Mouse (Mus musculus) Patski (cell line): ENCODE measurements at regions not wholly inside any gene's neighbourhood (a gene's known extent, or its start where the extent isn't known, plus 50 kb on each side); places are given as distances from the start of the nearest gene placed in this dataset.

Experiments
- ATAC-seq: fragments of 100-300 bp; one replicate; pipeline ENCODE4 v1.8.0; 2021
- CTCF ChIA-PET: fragments of 350-600 bp; sonication (Branson Sonifier 250); formaldehyde crosslinking; loops from one replicate; lab custom pipeline; 2022; ENCODE audit warnings: inconsistent platforms; lab: Charles Lee
- POLR2A ChIA-PET: fragments of 350-600 bp; sonication (Branson Sonifier 250); formaldehyde crosslinking; loops from one replicate; lab custom pipeline; 2022; ENCODE audit warnings: antibody characterized with exemption, inconsistent platforms; lab: Charles Lee
- DNase-seq: peaks from one replicate; pipeline ENCODE4 v3.0.0-alpha.2; 2011; ENCODE audit warnings: low read depth, low spot score
- H3K27me3 ChIP-seq: fragments of 371-371 bp; one replicate; pipeline ENCODE4 v1.5.1; 2021
- CTCF ChIP-seq: fragments of 100-300 bp; IDR thresholded peaks from one replicate; pipeline ENCODE4 v1.5.1; 2021
- in situ Hi-C: fragments of 300-500 bp; cut with MboI; formaldehyde crosslinking; loops from 3 replicates; pipeline ENCODE4 v1.11.1; 2018; ENCODE audit warnings: low pct_unique_long_range_greater_than_20kb, mixed read lengths

DNA sequence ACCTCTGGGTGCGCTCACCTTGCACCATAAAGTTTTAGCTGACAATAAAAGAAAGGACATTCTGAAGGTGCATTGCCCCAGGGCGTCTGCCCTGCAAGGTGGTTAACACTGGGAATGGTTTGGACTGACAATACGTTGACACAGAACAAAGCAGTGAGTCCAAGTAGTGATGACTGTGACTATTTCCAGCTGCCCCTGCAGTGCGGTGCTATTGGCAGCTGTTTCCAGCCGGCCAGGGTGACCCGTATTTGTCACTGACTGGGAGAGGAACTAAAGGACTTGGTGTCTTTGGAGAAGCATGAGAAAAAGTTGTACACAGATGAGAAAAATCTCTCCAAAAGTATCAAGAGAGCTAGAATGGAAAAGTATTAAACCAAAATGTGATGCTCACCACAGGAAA, 52.0 kb upstream of the Vtcn1 start:
- no peak for ATAC-seq
- DNase-seq, result no peak
- no peaks in the 10 kb centered on the region for H3K27me3 ChIP-seq
- ChIA-PET POLR2A (no interaction called here), CTCF (interaction anchor here (1.0 kb wide), 1 partner anchor 22 kb away, joined by 3 read pairs; no protein-coding TSS in a partner anchor)
- TF ChIP-seq CTCF, result no peak
- in situ Hi-C loops, result loop anchor here (5.0 to 10.0 kb wide), 2 partner anchors 134 to 522 kb away; no protein-coding TSS in a partner anchor

DNA sequence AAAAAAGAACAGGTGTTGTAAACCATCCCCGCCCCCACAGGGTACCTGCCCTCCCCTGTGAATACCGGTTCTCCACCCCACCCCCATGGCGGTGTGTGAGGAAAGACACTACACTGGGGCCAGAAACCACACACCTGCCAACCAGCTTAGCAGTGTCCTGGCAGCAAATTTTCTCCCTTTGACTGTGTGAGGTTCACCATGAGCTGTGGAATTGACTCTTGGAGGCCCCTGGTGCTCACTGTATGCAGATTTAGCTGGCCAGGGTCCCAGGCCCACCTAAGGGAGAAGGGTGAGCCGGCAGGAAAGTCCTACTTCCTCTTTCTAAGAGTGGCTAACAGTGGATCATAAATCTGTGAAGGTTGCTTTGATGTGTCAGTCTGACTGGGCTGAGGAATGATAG, 53.9 kb upstream of the Vtcn1 start:
- POLR2A ChIA-PET, result no interaction called here
- ATAC-seq, result no peak
- in situ Hi-C loops, result loop anchor here (5.0 to 10.0 kb wide), 2 partner anchors 136 to 523 kb away; no protein-coding TSS in a partner anchor
- no peak for TF ChIP-seq CTCF
- no peak for DNase-seq
- no peaks in the 10 kb centered on the region for H3K27me3 ChIP-seq
- CTCF ChIA-PET, result interaction anchor here (1.1 to 1.3 kb wide), 2 partner anchors 9 to 17 kb away, joined by 3 read pairs; no protein-coding TSS in a partner anchor

DNA sequence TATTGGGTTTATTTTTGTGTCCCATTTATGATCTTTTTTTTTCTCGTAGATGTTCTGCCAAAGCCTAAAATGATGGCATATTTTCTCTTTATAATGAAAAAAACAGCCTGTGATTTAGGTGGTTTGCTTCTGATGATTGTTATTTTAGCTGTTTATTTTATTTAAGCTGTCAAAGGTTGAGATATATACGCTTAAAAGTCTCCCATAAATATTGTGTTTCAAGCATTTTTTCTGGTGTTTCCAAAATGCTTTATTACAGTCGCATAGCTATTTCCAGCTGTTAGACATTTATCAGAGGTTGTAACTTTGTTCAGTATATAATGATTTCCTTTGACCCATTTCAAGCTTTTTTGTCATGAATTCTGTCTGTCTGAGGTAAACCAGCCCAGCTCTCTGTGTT, 54.4 kb upstream of the Vtcn1 start:
- ChIA-PET CTCF (interaction anchor here (1.1 to 1.3 kb wide), 3 partner anchors 8 to 64 kb away, joined by 3 read pairs; no protein-coding TSS in a partner anchor), POLR2A (no interaction called here)
- no peaks in the 10 kb centered on the region for H3K27me3 ChIP-seq
- DNase-seq (no peak), ATAC-seq (no peak)
- in situ Hi-C loops, result loop anchor here (5.0 to 10.0 kb wide), 2 partner anchors 136 to 524 kb away; no protein-coding TSS in a partner anchor
- no peak for TF ChIP-seq CTCF

DNA sequence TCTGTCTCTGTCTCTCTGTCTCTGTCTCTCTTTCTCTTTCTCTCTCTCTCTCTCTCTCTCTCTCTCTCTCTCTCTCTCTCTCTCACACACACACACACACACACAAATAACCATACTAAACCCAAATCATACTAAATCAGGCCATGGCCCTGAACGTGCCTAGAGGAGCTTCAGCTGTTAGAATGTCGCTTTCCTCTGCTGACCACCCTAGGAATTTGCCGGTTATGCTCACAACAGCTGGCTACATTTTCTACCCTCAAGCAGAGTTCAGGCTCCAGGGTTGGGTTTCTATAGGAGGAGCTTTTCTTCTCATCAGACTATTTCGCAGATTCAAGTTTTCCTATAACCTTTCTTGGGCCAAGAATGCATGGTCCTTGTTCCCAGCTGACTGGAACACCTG, 56.1 kb upstream of the Vtcn1 start:
- CTCF ChIA-PET, result interaction anchor here (0.9 to 2.3 kb wide), 12 partner anchors 8 to 181 kb away, joined by 3 to 12 read pairs (median 6); no protein-coding TSS in a partner anchor
- POLR2A ChIA-PET, result interaction anchor here (0.6 to 1.2 kb wide), 2 partner anchors 41 to 198 kb away, joined by 5 read pairs; no protein-coding TSS in a partner anchor
- no peaks in the 10 kb centered on the region for H3K27me3 ChIP-seq
- DNase-seq (no peak), ATAC-seq (no peak)
- in situ Hi-C loops, result no loop called here
- no peak for TF ChIP-seq CTCF

DNA sequence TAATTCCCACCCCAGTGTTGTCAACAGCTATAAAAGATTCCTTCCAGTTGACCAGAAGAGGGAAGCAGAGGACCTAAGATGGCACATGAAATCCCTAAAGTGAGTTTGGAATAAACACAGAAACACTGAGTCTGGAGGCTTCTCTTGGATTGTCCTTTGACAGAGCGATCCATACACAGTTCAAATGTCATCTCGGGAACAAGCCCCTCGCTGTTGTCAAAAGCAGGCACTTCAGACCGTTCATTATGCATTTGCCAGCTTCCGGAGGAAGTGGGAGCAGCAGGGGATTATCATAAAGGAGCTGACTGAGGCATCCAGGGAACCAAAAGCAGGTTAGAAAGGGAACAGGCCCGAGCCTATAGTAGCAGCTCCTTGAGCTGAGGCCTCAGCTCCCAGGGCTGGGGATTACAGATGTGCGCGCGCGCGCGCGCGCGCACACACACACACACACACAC, 57.1 kb upstream of the Vtcn1 start:
- ATAC-seq (no peak), DNase-seq (peak; percentile 46)
- ChIA-PET CTCF (interaction anchor here (0.6 to 2.3 kb wide), 33 partner anchors 9 to 1044 kb away, joined by 3 to 12 read pairs (median 4); partner anchors contain the start of gene Vtcn1), POLR2A (interaction anchor here (0.6 to 1.2 kb wide), 2 partner anchors 42 to 199 kb away, joined by 5 read pairs; no protein-coding TSS in a partner anchor)
- in situ Hi-C loops, result no loop called here
- H3K27me3 ChIP-seq, result no peaks in the 10 kb centered on the region
- peak; percentile 84 for TF ChIP-seq CTCF

DNA sequence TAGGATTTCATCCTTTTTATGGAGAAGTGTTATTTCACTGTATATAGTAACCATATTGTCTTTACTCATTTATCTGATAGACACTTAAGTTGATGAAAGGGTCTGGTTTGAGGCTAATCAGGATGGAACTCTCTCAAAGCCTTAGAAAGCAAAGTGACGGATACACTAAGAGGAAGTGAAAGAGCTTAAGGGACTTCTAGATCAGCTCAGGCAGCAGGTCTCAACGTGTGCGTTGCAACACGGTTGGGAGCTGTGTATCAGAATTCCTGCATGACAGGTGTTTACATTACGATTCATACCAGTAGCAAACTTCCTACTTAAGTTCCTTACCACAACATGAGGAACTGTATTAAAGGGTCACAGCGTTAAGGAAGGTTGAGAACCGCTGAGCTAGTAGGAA, 59.9 kb upstream of the Vtcn1 start:
- no peak for TF ChIP-seq CTCF
- CTCF ChIA-PET, result interaction anchor here (1.4 to 2.0 kb wide), 2 partner anchors 11 to 142 kb away, joined by 6 to 10 read pairs; no protein-coding TSS in a partner anchor
- POLR2A ChIA-PET, result no interaction called here
- in situ Hi-C loops, result no loop called here
- DNase-seq, result no peak
- H3K27me3 ChIP-seq, result peaks cover 6% of the 10 kb centered on the region
- ATAC-seq, result no peak

DNA sequence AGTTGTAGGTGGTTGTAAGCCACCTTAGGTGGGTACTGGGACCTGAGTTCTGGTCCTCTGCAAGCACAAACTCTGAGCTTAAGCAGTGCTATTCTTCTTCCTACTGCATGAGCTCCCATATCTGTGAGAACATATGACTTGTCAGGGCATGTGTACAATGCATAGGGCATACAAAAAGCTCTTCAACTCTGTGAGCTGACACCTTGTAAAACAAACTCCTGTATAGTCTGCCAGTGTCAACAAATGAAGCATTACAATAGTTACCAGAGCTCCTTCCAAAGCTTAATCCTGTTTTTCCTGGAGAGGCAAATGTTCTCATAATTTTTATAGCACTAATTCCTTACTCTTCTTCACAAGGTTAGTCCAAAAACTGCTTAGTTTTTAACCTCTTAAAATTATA, 62.4 kb upstream of the Vtcn1 start:
- no peak for ATAC-seq
- in situ Hi-C loops, result no loop called here
- CTCF ChIA-PET, result interaction anchor here (0.7 to 1.2 kb wide), 3 partner anchors 8 to 73 kb away, joined by 3 to 4 read pairs (median 3); no protein-coding TSS in a partner anchor
- DNase-seq, result no peak
- POLR2A ChIA-PET, result interaction anchor here (0.6 to 1.0 kb wide), 2 partner anchors 10 to 11 kb away, joined by 3 to 5 read pairs; no protein-coding TSS in a partner anchor
- H3K27me3 ChIP-seq, result peaks cover 9% of the 10 kb centered on the region
- TF ChIP-seq CTCF, result no peak

DNA sequence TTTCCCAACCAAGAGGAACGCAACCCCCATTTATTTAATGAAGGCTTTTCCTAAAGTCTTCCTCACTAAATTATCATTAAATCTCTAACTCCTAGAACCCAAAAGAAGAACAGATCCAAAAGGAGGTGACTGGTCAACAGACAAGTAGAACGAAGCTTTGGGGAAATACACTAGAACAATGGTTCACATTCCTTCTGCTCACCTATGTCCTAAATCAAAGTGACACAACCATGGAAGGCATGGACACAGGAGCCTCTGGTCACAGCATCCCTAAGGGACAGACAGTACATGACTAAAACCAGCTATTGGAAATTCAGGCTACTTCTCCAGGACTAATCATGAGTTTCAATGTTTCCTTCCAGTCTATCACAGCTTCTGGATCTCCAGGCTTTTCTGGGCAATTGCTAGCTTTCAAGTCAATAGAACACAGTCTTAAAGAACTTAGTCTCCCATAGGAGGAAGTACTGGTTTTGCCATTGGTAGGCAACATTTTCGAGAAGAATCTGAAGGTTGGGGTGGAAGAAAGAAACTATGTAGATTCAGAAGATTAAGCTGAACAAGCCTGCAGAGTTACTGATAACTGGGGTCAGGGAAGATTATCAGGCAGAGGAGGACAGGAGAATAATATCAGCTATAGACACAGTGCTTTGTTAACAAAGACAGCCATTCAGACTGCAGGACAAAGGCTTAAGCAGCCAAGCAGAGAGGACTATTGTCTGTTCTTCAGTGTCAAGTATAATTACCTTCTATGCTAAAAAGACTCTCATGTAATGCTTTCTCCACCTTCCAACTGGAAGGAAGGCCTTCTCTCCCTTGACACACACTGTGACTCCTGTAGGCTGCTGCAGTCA, 65.9 kb upstream of the Vtcn1 start:
- no peak for ATAC-seq
- CTCF ChIA-PET, result interaction anchor here (0.9 to 1.7 kb wide), 4 partner anchors 9 to 159 kb away, joined by 3 to 6 read pairs (median 4); no protein-coding TSS in a partner anchor
- in situ Hi-C loops, result no loop called here

DNA sequence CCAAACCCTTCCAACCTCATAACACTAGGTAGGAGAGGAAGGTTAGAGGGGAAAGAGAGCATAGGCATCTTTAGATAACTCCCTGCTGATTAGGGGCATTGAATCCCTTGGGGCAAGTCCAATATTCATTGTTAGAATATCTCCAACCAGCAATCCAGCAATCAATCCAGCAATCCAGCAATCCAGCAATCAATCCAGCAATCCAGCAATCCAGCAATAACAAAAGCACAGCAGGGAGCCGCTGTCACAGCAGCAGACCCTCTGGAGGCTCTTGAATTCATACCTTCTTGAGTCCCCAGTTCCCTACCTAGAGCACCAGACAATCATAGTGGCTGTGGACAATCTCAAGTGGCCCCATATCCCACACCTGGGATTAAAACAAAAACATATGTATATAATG, 69.4 kb upstream of the Man1a2 start:
- in situ Hi-C loops, result no loop called here
- CTCF ChIA-PET, result no interaction called here
- H3K27me3 ChIP-seq, result peaks cover 2% of the 10 kb centered on the region
- no peak for ATAC-seq
- POLR2A ChIA-PET, result no interaction called here
- no peak for DNase-seq
- no peak for TF ChIP-seq CTCF

More for the DNA sequence above, 65.9 kb upstream of the Vtcn1 start:
- TF ChIP-seq CTCF, result no peak
- POLR2A ChIA-PET, result no interaction called here
- no peak for DNase-seq
- H3K27me3 ChIP-seq, result peaks cover 9% of the 10 kb centered on the region

DNA sequence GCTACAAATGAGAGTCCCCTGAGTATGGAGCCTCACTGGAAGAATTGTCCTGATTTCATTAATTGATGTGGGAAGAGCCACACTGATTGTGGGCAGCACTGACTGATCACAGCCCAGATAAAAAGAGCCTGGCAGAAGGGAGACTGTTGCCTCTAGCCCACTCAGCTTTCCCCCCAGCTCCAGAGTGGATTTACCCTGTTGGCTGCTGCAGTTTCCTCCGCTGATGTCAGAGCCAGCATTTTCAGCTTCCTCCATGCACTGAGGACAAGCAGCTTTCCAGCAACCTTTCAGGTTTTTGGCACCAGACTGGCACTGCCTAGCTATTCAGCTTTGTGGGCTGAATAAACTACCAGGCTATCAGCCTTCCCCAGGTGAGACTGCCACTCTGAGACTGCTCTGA, 65.9 kb upstream of the Man1a2 start:
- no peak for TF ChIP-seq CTCF
- in situ Hi-C loops, result no loop called here
- POLR2A ChIA-PET, result interaction anchor here (1.0 kb wide), 1 partner anchor 12 kb away, joined by 3 read pairs; no protein-coding TSS in a partner anchor
- no peaks in the 10 kb centered on the region for H3K27me3 ChIP-seq
- CTCF ChIA-PET, result no interaction called here
- ATAC-seq (no peak), DNase-seq (no peak)
